Mouse (Mus musculus) stomach, embryonic 14.5 days (tissue): ENCODE measurements around the gene Syngr1. TPM values are rescaled to one million over a fixed set of nuclear protein-coding genes. Genes with fewer than 3 reads are reported as not detected.

Experiments
- ATAC-seq: fragments of 200-750 bp; cut with Nextera tagmentation; 2 replicates; pipeline ENCODE4 v1.8.0; 2017; ENCODE audit warnings: low read depth, moderate TSS enrichment; ENCODE audit not compliant: insufficient number of reproducible peaks, insufficient read depth, low FRiP score
- H3K27ac ChIP-seq: fragments of 300-500 bp; sonication (generic); 2 replicates; pipeline ENCODE4 v1.5.1; 2014; ENCODE audit warnings: mild to moderate bottlenecking, low read length, moderate library complexity, mixed read lengths
- H3K27me3 ChIP-seq: fragments of 300-500 bp; sonication (generic); 2 replicates; pipeline ENCODE4 v1.6.1; 2014; ENCODE audit warnings: low read length, control low read depth, mixed read lengths; ENCODE audit not compliant: control insufficient read depth, insufficient read depth
- H3K36me3 ChIP-seq: fragments of 300-500 bp; sonication (generic); 2 replicates; pipeline ENCODE4 v1.6.1; 2014; ENCODE audit warnings: mild to moderate bottlenecking, control low read depth, low read length, moderate library complexity, mixed read lengths; ENCODE audit not compliant: control insufficient read depth, insufficient read depth
- H3K4me1 ChIP-seq: fragments of 300-500 bp; sonication (generic); 2 replicates; pipeline ENCODE4 v1.6.1; 2014; ENCODE audit warnings: low read length, control low read depth, mixed read lengths; ENCODE audit not compliant: control insufficient read depth, insufficient read depth
- H3K4me2 ChIP-seq: fragments of 300-500 bp; sonication (generic); replicated peaks from 2 replicates; pipeline ENCODE4 v1.6.1; 2014; ENCODE audit warnings: low read depth, low read length, control low read depth
- H3K4me3 ChIP-seq: fragments of 300-500 bp; sonication (generic); 2 replicates; pipeline ENCODE4 v1.5.1; 2014; ENCODE audit warnings: low read depth, low read length, control low read depth
- H3K9ac ChIP-seq: fragments of 300-500 bp; sonication (generic); replicated peaks from 2 replicates; pipeline ENCODE4 v1.6.1; 2014; ENCODE audit warnings: low read depth, mild to moderate bottlenecking, control low read depth, low read length, moderate library complexity, mixed read lengths
- H3K9me3 ChIP-seq: fragments of 300-500 bp; sonication (generic); 2 replicates; pipeline ENCODE4 v1.6.1; 2016; ENCODE audit warnings: low read depth, low read length, control low read depth; ENCODE audit not compliant: control insufficient read depth
- WGBS: fragments of 180-500 bp; shearing (Covaris S2); extraction: QIAGEN DNeasy Blood & Tissue Kit; methylation state at CpG from one replicate; pipeline ENCODE4 v1.1.7; 2014; 5-methylcytosine and 5-hydroxymethylcytosine counted together
- polyA plus RNA-seq: library from polyadenylated mRNA; unstranded; fragments of >200 nt; fragmentation: Nextera tagmentation; extraction: Ambion mirVana; gene quantifications from 2 replicates; pipeline ENCODE4 v1.2.1, GENCODE M21; 2014

Gene Syngr1
- polyA plus RNA-seq, 1 experiment from 2014 or later: 38.8 TPM

DNA sequence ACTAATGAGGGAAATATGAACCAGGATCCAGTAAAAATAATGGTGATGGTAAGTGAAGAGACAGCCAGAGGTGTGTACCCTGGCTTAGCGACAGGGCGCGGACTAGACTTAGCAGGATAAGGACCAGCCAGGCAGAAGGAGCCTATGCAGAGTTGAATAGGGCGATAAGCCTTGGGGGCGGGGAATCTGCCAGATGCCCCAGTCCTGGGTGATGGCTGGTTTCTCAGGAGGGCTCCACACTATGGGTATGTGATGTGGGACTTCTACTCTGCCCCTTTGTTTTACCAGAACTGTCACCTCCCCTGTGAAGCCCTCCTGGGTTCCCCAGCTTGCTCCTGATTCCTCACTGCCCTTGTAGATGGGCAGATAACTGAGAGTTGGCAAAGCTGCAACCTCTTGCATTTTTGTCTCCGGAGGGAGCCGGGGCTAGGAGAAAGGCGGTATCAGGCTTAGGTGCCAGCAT lies 6.9 kb downstream of the Syngr1 start:
- Histone ChIP-seq H3K4me1 (peaks cover 4% of the 10 kb centered on the region; the same call in 1 of the 2 replicates), H3K27me3 (no peaks in the 10 kb centered on the region), H3K27ac (no peak overlapping the region), H3K9ac (no peak overlapping the region), H3K9me3 (no peaks in the 10 kb centered on the region), H3K36me3 (no peaks in the 10 kb centered on the region), H3K4me3 (no peak overlapping the region), H3K4me2 (no peak overlapping the region)
- ATAC-seq: peak; percentile 59; the same call in 1 of the 2 replicates
- WGBS: 33% methylated on average over 8 of the region's 8 CpGs

- no peaks in the 10 kb centered on the region for H3K36me3 ChIP-seq
- H3K27me3 ChIP-seq: no peaks in the 10 kb centered on the region
- no peaks in the 10 kb centered on the region for H3K9me3 ChIP-seq
- H3K9ac ChIP-seq: no peak overlapping the region
- ATAC-seq: no peak
- H3K27ac ChIP-seq: no peak overlapping the region
- H3K4me2 ChIP-seq: no peak overlapping the region
- WGBS: 36% methylated on average over 9 of the region's 9 CpGs
- H3K4me1 ChIP-seq: peaks cover 4% of the 10 kb centered on the region; the same call in 1 of the 2 replicates
- H3K4me3 ChIP-seq: no peak overlapping the region
These were observed 7.7 kb downstream of the Syngr1 start for GRCm38 (mm10) chr15:80098809-80099208.

DNA sequence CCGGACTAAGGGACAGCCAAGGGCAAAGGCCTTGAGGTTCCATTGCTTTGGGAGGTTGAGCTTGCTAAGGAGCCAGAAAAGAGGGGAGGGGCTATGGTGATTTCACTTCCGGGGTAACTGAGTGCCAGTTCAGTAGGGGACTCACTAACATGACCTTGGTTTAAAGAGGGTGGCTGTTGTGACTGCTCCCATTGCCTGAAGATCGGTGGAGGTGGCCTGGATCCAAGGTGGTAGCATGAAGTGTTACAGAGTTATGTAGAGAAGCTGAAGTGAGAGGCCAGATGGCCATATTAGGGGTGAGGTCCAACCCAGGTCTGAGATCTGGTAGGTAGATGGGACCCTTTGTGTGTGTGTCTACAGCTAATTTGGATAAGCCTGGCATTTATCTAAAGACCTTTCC lies 8.3 kb downstream of the Syngr1 start:
- Histone ChIP-seq H3K9ac (no peak overlapping the region), H3K27me3 (no peaks in the 10 kb centered on the region), H3K4me1 (peaks cover 4% of the 10 kb centered on the region; the same call in 1 of the 2 replicates), H3K27ac (no peak overlapping the region), H3K4me2 (no peak overlapping the region), H3K4me3 (no peak overlapping the region), H3K36me3 (no peaks in the 10 kb centered on the region), H3K9me3 (no peaks in the 10 kb centered on the region)
- no peak for ATAC-seq
- 68% methylated on average over 3 of the region's 3 CpGs for WGBS

DNA sequence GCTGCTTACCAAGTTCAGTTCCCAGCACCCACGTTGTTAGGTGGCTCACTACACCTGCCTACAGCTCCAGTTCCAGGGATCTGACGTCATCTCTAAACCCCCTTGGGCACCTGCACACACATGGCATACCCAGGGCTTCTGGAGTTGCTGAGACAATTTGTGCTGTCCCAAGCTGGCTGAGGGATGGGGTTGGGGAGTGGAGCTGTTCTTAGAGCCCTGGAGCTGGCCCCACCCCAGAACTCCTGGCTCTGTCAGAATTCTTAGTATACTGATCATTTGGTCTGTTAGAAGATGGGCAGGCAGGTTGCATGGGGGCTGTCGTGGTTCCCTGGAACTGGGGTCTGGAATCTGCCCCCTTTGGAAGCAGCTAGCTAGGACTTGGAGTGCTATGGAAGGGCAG lies 9.1 kb downstream of the Syngr1 start:
- Histone ChIP-seq H3K4me1 (peaks cover 4% of the 10 kb centered on the region; the same call in 1 of the 2 replicates), H3K4me3 (no peak overlapping the region), H3K36me3 (no peaks in the 10 kb centered on the region), H3K9me3 (no peaks in the 10 kb centered on the region), H3K9ac (no peak overlapping the region), H3K4me2 (no peak overlapping the region), H3K27ac (no peak overlapping the region), H3K27me3 (no peaks in the 10 kb centered on the region)
- 83% methylated on average over 3 of the region's 3 CpGs for WGBS
- ATAC-seq: no peak

GRCm38 (mm10) chr15:80100871-80101270 lies 9.7 kb downstream of the Syngr1 start:
- no peaks in the 10 kb centered on the region for H3K27me3 ChIP-seq
- 78% methylated on average over 10 of the region's 10 CpGs for WGBS
- no peak for ATAC-seq
- no peak overlapping the region for H3K27ac ChIP-seq
- no peaks in the 10 kb centered on the region for H3K9me3 ChIP-seq
- peaks cover 4% of the 10 kb centered on the region; the same call in 1 of the 2 replicates for H3K4me1 ChIP-seq
- H3K9ac ChIP-seq: no peak overlapping the region
- no peak overlapping the region for H3K4me3 ChIP-seq
- H3K4me2 ChIP-seq: no peak overlapping the region
- no peaks in the 10 kb centered on the region for H3K36me3 ChIP-seq

GRCm38 (mm10) chr15:80101503-80101902 lies 10.4 kb downstream of the Syngr1 start:
- no peak overlapping the region for H3K27ac ChIP-seq
- no peak for ATAC-seq
- no peaks in the 10 kb centered on the region for H3K36me3 ChIP-seq
- no peak overlapping the region for H3K4me3 ChIP-seq
- H3K4me2 ChIP-seq: no peak overlapping the region
- no peaks in the 10 kb centered on the region for H3K9me3 ChIP-seq
- 76% methylated on average over 6 of the region's 6 CpGs for WGBS
- H3K9ac ChIP-seq: no peak overlapping the region
- H3K27me3 ChIP-seq: no peaks in the 10 kb centered on the region
- peaks cover 4% of the 10 kb centered on the region; the same call in 1 of the 2 replicates for H3K4me1 ChIP-seq

- peaks cover 4% of the 10 kb centered on the region; the same call in 1 of the 2 replicates for H3K4me1 ChIP-seq
- ATAC-seq: no peak
- H3K27me3 ChIP-seq: no peaks in the 10 kb centered on the region
- no peak overlapping the region for H3K9ac ChIP-seq
- H3K9me3 ChIP-seq: no peaks in the 10 kb centered on the region
- WGBS: 76% methylated on average over 6 of the region's 6 CpGs
- no peak overlapping the region for H3K4me3 ChIP-seq
- no peak overlapping the region for H3K27ac ChIP-seq
- H3K4me2 ChIP-seq: no peak overlapping the region
- no peaks in the 10 kb centered on the region for H3K36me3 ChIP-seq
These were observed 11.4 kb downstream of the Syngr1 start for GRCm38 (mm10) chr15:80102495-80102894.

GRCm38 (mm10) chr15:80105490-80106410 lies 14.6 kb downstream of the Syngr1 start:
- ATAC-seq: no peak
- no peak overlapping the region for H3K27ac ChIP-seq
- 64% methylated on average over 12 of the region's 12 CpGs for WGBS

More at GRCm38 (mm10) chr15:80105490-80106410, 14.6 kb downstream of the Syngr1 start:
- H3K4me3 ChIP-seq: no peak overlapping the region
- no peaks in the 10 kb centered on the region for H3K36me3 ChIP-seq
- no peak overlapping the region for H3K4me2 ChIP-seq
- no peaks in the 10 kb centered on the region for H3K27me3 ChIP-seq
- H3K9me3 ChIP-seq: no peaks in the 10 kb centered on the region
- H3K9ac ChIP-seq: no peak overlapping the region
- no peaks in the 10 kb centered on the region for H3K4me1 ChIP-seq
